Mouse (Mus musculus) forebrain, postnatal 0 days (tissue): ENCODE data around the gene Pisd. TPM values are rescaled to one million over a fixed set of nuclear protein-coding genes. Genes with fewer than 3 reads are reported as not detected.
"Not testable (repeated sequence)": the region's sequence is repeated elsewhere in the genome, so short reads cannot be mapped to it uniquely, and the experiment has no call there.

Experiments used
- ATAC-seq: fragments of 200-750 bp; cut with Nextera tagmentation; 2 replicates; pipeline ENCODE4 v1.8.0; 2017; ENCODE audit warnings: mild to moderate bottlenecking, moderate library complexity
- DNase-seq: peaks from one replicate; pipeline ENCODE4 v3.0.0-alpha.2; 2015
- H3K27ac ChIP-seq: fragments of 300-500 bp; sonication (generic); 2 replicates; pipeline ENCODE4 v1.5.1; 2014; ENCODE audit warnings: low read depth, mild to moderate bottlenecking, antibody characterized with exemption, low read length, moderate library complexity, mixed read lengths
- H3K27me3 ChIP-seq: fragments of 300-500 bp; sonication (generic); 2 replicates; pipeline ENCODE4 v1.6.1; 2014; ENCODE audit warnings: mild to moderate bottlenecking, low read length, mixed read lengths; ENCODE audit not compliant: insufficient read depth
- H3K36me3 ChIP-seq: fragments of 300-500 bp; sonication (generic); 2 replicates; pipeline ENCODE4 v1.6.1; 2014; ENCODE audit warnings: mild to moderate bottlenecking, moderate library complexity; ENCODE audit not compliant: insufficient read depth
- H3K4me1 ChIP-seq: fragments of 300-500 bp; sonication (generic); 2 replicates; pipeline ENCODE4 v1.6.1; 2014; ENCODE audit warnings: antibody characterized with exemption; ENCODE audit not compliant: insufficient read depth
- H3K4me2 ChIP-seq: fragments of 300-500 bp; sonication (generic); 2 replicates; pipeline ENCODE4 v1.6.1; 2014; ENCODE audit warnings: low read depth, mild to moderate bottlenecking, moderate library complexity
- H3K4me3 ChIP-seq: fragments of 300-500 bp; sonication (generic); 2 replicates; pipeline ENCODE4 v1.5.1; 2014; ENCODE audit warnings: low read depth, low read length, mixed read lengths
- H3K9ac ChIP-seq: fragments of 300-500 bp; sonication (generic); 2 replicates; pipeline ENCODE4 v1.6.1; 2014; ENCODE audit warnings: mild to moderate bottlenecking
- H3K9me3 ChIP-seq: fragments of 300-500 bp; sonication (generic); 2 replicates; pipeline ENCODE4 v1.6.1; 2016; ENCODE audit warnings: low read length
- CTCF ChIP-seq: sonication (generic); IDR thresholded peaks from 2 replicates; pipeline ENCODE4 v1.5.1; 2016; ENCODE audit warnings: antibody characterized with exemption, control low read depth, low read depth
- WGBS: fragments of 180-500 bp; shearing (Covaris S2); extraction: QIAGEN DNeasy Blood & Tissue Kit; methylation state at CpG from one replicate; pipeline ENCODE4 v1.1.7; 2014; 5-methylcytosine and 5-hydroxymethylcytosine counted together
- polyA plus RNA-seq: library from polyadenylated mRNA; unstranded; fragments of >200 nt; fragmentation: Nextera tagmentation; extraction: Ambion mirVana; gene quantifications from 2 replicates; pipeline ENCODE4 v1.2.1, GENCODE M21; 2015
- total RNA-seq: library from RNA; depleted of rRNA; stranded (reverse); fragments of >200 nt; gene quantifications from 2 replicates; pipeline ENCODE4 v1.2.3, GENCODE M21; 2014

Pisd gene
- total and polyA plus RNA-seq, 2 experiments from 2014 or later, result 96.4 to 99.1 TPM

DNA sequence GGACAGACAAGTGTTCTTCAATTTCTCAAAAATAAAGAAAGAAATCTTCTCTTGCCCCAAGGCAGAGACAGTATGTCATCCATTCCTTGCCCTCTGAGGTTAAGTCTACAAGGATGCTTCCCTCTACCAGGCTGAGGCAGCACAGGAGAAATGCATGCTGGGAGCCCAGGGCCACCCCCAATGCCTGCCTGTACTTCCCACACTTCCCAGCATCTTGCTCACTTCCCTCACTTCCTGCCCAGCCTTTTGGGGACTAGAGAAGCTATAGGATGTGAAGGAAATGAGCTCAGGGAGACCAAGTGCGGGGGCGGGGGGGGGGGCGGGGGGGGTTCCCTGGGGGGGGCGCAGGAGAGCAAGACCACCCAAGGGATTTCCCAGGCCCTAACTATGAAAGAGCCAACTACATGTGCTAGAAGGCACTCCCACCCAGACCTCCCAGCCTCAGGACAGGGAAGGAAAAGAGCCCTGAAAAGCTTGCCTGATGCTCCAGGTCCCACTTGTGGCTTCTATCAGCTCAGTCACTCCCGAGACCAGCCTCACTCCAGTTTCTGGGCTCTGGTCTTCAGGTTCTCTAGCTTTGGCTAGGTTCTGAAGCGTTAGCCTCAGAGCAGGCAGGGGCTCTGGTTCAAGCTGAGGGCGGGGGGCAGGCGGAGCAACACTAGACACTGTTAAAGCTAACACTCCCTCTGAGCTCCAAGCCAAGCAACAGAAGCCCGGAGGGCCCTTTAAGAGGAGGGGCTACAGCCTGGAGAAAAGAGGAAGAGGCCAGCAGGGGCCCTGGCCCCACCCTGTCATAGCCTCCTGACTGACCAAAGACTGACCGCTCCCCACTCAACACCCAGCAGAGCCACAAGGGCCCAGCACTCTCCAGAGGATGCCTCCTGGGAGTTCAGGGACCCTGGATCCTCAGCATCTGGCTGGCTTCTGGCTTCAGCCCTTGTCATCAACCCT lies 39.5 kb downstream of the Pisd start:
- WGBS, result 15% methylated on average over 7 of the region's 10 CpGs
- no peak overlapping the region for H3K9ac ChIP-seq
- H3K4me1 ChIP-seq, result 0 out of 2 replicates have a peak, but pooled peaks cover 3% of the 10 kb centered on the region
- ATAC-seq (peak; percentile 41), DNase-seq (peak; percentile 17)
- H3K9me3 ChIP-seq, result no peaks in the 10 kb centered on the region
- H3K4me2 ChIP-seq, result peak overlapping the region; percentile 23; the same call in 1 of the 2 replicates
- H3K27ac ChIP-seq, result no peak overlapping the region
- no peaks in the 10 kb centered on the region for H3K27me3 ChIP-seq
- H3K4me3 ChIP-seq, result no peak overlapping the region
- H3K36me3 ChIP-seq, result no peaks in the 10 kb centered on the region
- TF ChIP-seq CTCF, result no peak

DNA sequence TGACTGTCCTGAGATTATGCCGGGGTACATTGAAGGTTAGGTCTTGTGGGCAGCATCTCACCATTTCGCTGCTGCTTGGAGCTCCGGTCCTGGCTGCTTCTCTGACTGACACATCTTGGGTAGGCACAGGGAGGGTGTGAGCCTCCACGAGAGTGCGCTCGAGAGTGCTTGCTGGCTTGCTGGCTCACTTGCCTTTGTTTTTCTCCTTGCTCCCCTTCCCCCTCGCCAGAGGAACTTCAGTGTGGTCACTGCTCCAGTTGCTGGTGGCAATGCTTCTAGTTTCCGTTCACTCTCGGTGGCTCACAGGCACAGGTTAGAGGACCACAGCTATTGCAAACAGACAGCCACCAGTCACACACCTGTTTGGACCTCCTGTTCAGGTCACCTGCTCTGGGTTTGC lies 43.3 kb downstream of the Pisd start:
- no peak overlapping the region for H3K4me3 ChIP-seq
- no peaks in the 10 kb centered on the region for H3K9me3 ChIP-seq
- 0 out of 2 replicates have a peak overlapping the region, but pooled peaks have one; percentile 5 for H3K4me2 ChIP-seq
- DNase-seq, result peak; percentile 74
- peak overlapping the region; percentile 22; the same call in 1 of the 2 replicates for H3K9ac ChIP-seq
- peak; percentile 68 for TF ChIP-seq CTCF
- peak overlapping the region; percentile 76 for H3K27ac ChIP-seq
- H3K36me3 ChIP-seq, result peaks cover 2% of the 10 kb centered on the region; the same call in 1 of the 2 replicates
- no peaks in the 10 kb centered on the region for H3K27me3 ChIP-seq
- 30% methylated on average over 9 of the region's 9 CpGs for WGBS
- ATAC-seq, result peak; percentile 82
- H3K4me1 ChIP-seq, result 0 out of 2 replicates have a peak, but pooled peaks cover 3% of the 10 kb centered on the region

- peak overlapping the region; percentile 71; the same call in 1 of the 2 replicates for H3K27ac ChIP-seq
- H3K27me3 ChIP-seq, H3K4me2 ChIP-seq, H3K9me3 ChIP-seq, H3K4me1 ChIP-seq, H3K4me3 ChIP-seq, H3K36me3 ChIP-seq: not testable (repeated sequence)
- peak overlapping the region; percentile 22; the same call in 1 of the 2 replicates for H3K9ac ChIP-seq
- DNase-seq (peak; percentile 52), ATAC-seq (peak; percentile 83)
- 32% methylated on average over 4 of the region's 4 CpGs for WGBS
Measured at GRCm38 (mm10) chr5:32741377-32741776, 44.1 kb downstream of the Pisd start.

DNA sequence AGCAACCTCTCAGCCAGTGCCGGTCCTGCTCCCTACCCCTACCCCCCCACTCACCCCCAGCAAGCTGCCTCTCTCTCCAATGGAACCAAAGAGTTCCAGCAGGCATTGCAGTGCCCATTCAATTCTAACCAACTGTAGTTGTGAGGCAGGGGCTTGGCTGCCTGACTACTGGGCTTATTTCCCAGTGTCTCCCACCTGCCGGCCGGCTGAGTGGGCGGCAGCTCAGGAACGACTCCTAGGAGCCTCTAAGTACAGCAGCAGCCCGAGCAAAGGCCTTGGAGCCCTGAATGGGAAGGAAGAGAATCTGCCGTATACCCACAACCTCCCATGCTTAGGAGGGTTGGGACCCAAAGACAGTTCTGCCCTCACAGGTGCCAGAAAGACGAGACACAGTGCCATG lies 44.6 kb downstream of the Pisd start:
- ATAC-seq (peak; percentile 7; the same call in 1 of the 2 replicates), DNase-seq (peak; percentile 18)
- not testable (repeated sequence) for H3K9ac ChIP-seq, H3K4me1 ChIP-seq, H3K9me3 ChIP-seq, H3K36me3 ChIP-seq, H3K4me2 ChIP-seq, H3K27me3 ChIP-seq, H3K4me3 ChIP-seq
- WGBS, result 51% methylated on average over 8 of the region's 8 CpGs
- H3K27ac ChIP-seq, result peak overlapping the region; percentile 71; the same call in 1 of the 2 replicates

DNA sequence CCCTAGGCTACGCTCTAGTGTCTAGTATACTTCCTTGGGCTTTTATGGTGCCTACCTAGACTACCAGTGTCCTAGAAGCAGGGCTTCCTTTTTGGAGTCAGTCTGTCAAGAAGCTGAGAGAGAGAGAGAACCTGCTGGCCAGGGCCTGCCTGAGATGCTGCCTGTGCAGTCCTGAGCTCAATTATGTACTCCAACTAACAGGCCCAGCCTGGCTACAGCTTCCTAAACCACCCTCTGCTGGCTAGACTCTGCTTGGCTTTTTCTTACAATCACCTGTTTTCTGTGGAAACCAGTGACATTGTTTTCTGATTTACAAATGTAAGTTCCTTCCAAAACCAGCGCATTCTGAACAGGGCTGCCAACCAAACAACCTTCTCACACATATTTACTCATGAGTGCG lies 45.3 kb downstream of the Pisd start:
- no peak overlapping the region for H3K4me3 ChIP-seq
- no peaks in the 10 kb centered on the region for H3K9me3 ChIP-seq
- DNase-seq, result no peak
- no peak for TF ChIP-seq CTCF
- ATAC-seq, result no peak
- no peaks in the 10 kb centered on the region for H3K27me3 ChIP-seq
- no peak overlapping the region for H3K4me2 ChIP-seq
- peaks cover 14% of the 10 kb centered on the region for H3K36me3 ChIP-seq
- peak overlapping the region; percentile 71; the same call in 1 of the 2 replicates for H3K27ac ChIP-seq
- H3K4me1 ChIP-seq, result 0 out of 2 replicates have a peak, but pooled peaks cover 3% of the 10 kb centered on the region
- no peak overlapping the region for H3K9ac ChIP-seq
- WGBS, result 92% methylated on average over 3 of the region's 3 CpGs

- H3K4me2 ChIP-seq, ATAC-seq, DNase-seq, H3K4me1 ChIP-seq, H3K9me3 ChIP-seq, H3K9ac ChIP-seq, H3K27me3 ChIP-seq, H3K27ac ChIP-seq, H3K4me3 ChIP-seq: not testable (repeated sequence)
- WGBS, result 91% methylated on average over 3 of the region's 3 CpGs
- peaks cover 20% of the 10 kb centered on the region for H3K36me3 ChIP-seq
Measured at GRCm38 (mm10) chr5:32736770-32737169, 48.7 kb downstream of the Pisd start.

GRCm38 (mm10) chr5:32735779-32736178 lies 49.7 kb downstream of the Pisd start:
- Histone ChIP-seq H3K4me1 (no peaks in the 10 kb centered on the region), H3K27me3 (no peaks in the 10 kb centered on the region), H3K9me3 (0 out of 2 replicates have a peak, but pooled peaks cover 4% of the 10 kb centered on the region), H3K4me2 (no peak overlapping the region), H3K36me3 (peaks cover 20% of the 10 kb centered on the region), H3K27ac (no peak overlapping the region), H3K4me3 (no peak overlapping the region), H3K9ac (no peak overlapping the region)
- no peak for TF ChIP-seq CTCF
- ATAC-seq, result no peak
- 85% methylated on average over 6 of the region's 6 CpGs for WGBS
- no peak for DNase-seq

GRCm38 (mm10) chr5:32733892-32734291 lies 51.6 kb downstream of the Pisd start:
- H3K9me3 ChIP-seq, DNase-seq, H3K4me2 ChIP-seq, H3K4me1 ChIP-seq, H3K4me3 ChIP-seq, ATAC-seq, H3K9ac ChIP-seq, H3K27ac ChIP-seq, H3K27me3 ChIP-seq: not testable (repeated sequence)
- H3K36me3 ChIP-seq, result peaks cover 20% of the 10 kb centered on the region
- WGBS, result 93% methylated on average over 6 of the region's 6 CpGs
